Mouse (Mus musculus) kidney, adult 2 months (tissue): ENCODE measurements around the gene Psme3.

Source experiments
- CTCF ChIP-seq: fragments of 200-500 bp; conservative IDR thresholded peaks from 2 replicates; pipeline ENCODE4 v1.5.1; 2011; ENCODE audit warnings: low read depth, mild to moderate bottlenecking, control low read depth, low read length, moderate library complexity, mixed read lengths; ENCODE audit not compliant: insufficient read depth, insufficient read length
- POLR2A ChIP-seq: fragments of 200-500 bp; IDR thresholded peaks from one replicate; pipeline ENCODE4 v1.6.1; 2011; ENCODE audit warnings: low read depth, low read length, control low read depth

- TF ChIP-seq CTCF, result no peak
- TF ChIP-seq POLR2A, result no peak
These were observed 14.4 kb downstream of the Psme3 start, which contains the start of gene Aoc3 for GRCm38 (mm10) chr11:101330371-101330924.
